Mouse (Mus musculus) kidney, postnatal 14 days (tissue): ENCODE measurements at regions not wholly inside any gene's neighbourhood (a gene's known extent, or its start where the extent isn't known, plus 50 kb on each side); places are given as distances from the start of the nearest gene placed in this dataset.
A peak's percentile ranks its signal among the peaks of the same experiment; 100 is the strongest.

ENCODE experiments used
- DNase-seq: peaks from one replicate; pipeline ENCODE4 v3.0.0; 2022; ENCODE audit warnings: mixed read lengths

GRCm38 (mm10) chr12:69452986-69453385, 80.7 kb upstream of the Gm9887 start:
- no peak for DNase-seq

GRCm38 (mm10) chr12:69451110-69451509, 78.9 kb upstream of the Gm9887 start:
- peak; percentile 75 for DNase-seq

- DNase-seq = peak; percentile 39
Measured at GRCm38 (mm10) chr12:69447962-69448767, 75.9 kb upstream of the Gm9887 start.

- no peak for DNase-seq
Measured at GRCm38 (mm10) chr12:69447322-69447827, 75.1 kb upstream of the Gm9887 start.

GRCm38 (mm10) chr12:69446468-69447321, 74.4 kb upstream of the Gm9887 start:
- peak; percentile 82 for DNase-seq

- no peak for DNase-seq
Measured at GRCm38 (mm10) chr12:69446085-69446467, 73.8 kb upstream of the Gm9887 start.

- peak; percentile 52 for DNase-seq
Measured at GRCm38 (mm10) chr12:69442321-69442720, 70.1 kb upstream of the Gm9887 start.

- DNase-seq = no peak
Measured at GRCm38 (mm10) chr12:69441764-69442163, 69.5 kb upstream of the Gm9887 start.

- no peak for DNase-seq
Measured at GRCm38 (mm10) chr12:69438271-69438670, 66.0 kb upstream of the Gm9887 start.

GRCm38 (mm10) chr12:69436839-69437501, 64.7 kb upstream of the Gm9887 start:
- no peak for DNase-seq

GRCm38 (mm10) chr12:69434315-69434714, 62.1 kb upstream of the Gm9887 start:
- no peak for DNase-seq

GRCm38 (mm10) chr12:69432086-69432485, 59.8 kb upstream of the Gm9887 start:
- DNase-seq = no peak

GRCm38 (mm10) chr12:69428108-69428507, 55.9 kb upstream of the Gm9887 start:
- DNase-seq = no peak

GRCm38 (mm10) chr12:69425610-69426009, 53.4 kb upstream of the Gm9887 start:
- no peak for DNase-seq

- peak; percentile 77 for DNase-seq
Measured at GRCm38 (mm10) chr12:69424971-69425370, 52.7 kb upstream of the Gm9887 start.
